Mouse (Mus musculus) midbrain, postnatal 0 days (tissue): ENCODE results near the gene Hhex. TPM values are rescaled to one million over a fixed set of nuclear protein-coding genes. Genes with fewer than 3 reads are reported as not detected.

ENCODE experiments used
- ATAC-seq: fragments of 200-750 bp; cut with Nextera tagmentation; 2 replicates; pipeline ENCODE4 v1.8.0; 2017; ENCODE audit warnings: moderate number of reproducible peaks, mild to moderate bottlenecking, moderate TSS enrichment, moderate library complexity; ENCODE audit not compliant: low FRiP score
- DNase-seq: peaks from one replicate; pipeline ENCODE4 v3.0.0-alpha.2; 2015; ENCODE audit warnings: low spot score
- H3K27ac ChIP-seq: fragments of 300-500 bp; sonication (generic); 2 replicates; pipeline ENCODE4 v1.5.1; 2014; ENCODE audit warnings: low read depth, mild to moderate bottlenecking, low read length, mixed read lengths
- H3K27me3 ChIP-seq: fragments of 300-500 bp; sonication (generic); 2 replicates; pipeline ENCODE4 v1.6.1; 2014; ENCODE audit warnings: low read length, control low read depth, mixed read lengths; ENCODE audit not compliant: insufficient read depth
- H3K36me3 ChIP-seq: fragments of 300-500 bp; sonication (generic); 2 replicates; pipeline ENCODE4 v1.6.1; 2014; ENCODE audit warnings: low read length, control low read depth, mixed read lengths; ENCODE audit not compliant: insufficient read depth
- H3K4me1 ChIP-seq: fragments of 300-500 bp; sonication (generic); 2 replicates; pipeline ENCODE4 v1.6.1; 2014; ENCODE audit warnings: mild to moderate bottlenecking, control low read depth, antibody characterized with exemption, low read length, mixed read lengths; ENCODE audit not compliant: insufficient read depth
- H3K4me2 ChIP-seq: fragments of 300-500 bp; sonication (generic); 2 replicates; pipeline ENCODE4 v1.6.1; 2014; ENCODE audit warnings: low read depth, mild to moderate bottlenecking, low read length, mixed read lengths; ENCODE audit not compliant: poor library complexity, severe bottlenecking
- H3K4me3 ChIP-seq: fragments of 300-500 bp; sonication (generic); 2 replicates; pipeline ENCODE4 v1.5.1; 2014; ENCODE audit warnings: low read depth, mild to moderate bottlenecking, low read length, moderate library complexity
- H3K9ac ChIP-seq: fragments of 300-500 bp; sonication (generic); replicated peaks from 2 replicates; pipeline ENCODE4 v1.6.1; 2014; ENCODE audit warnings: mild to moderate bottlenecking, low read length, moderate library complexity, mixed read lengths; ENCODE audit not compliant: poor library complexity, severe bottlenecking
- H3K9me3 ChIP-seq: fragments of 300-500 bp; sonication (generic); 2 replicates; pipeline ENCODE4 v1.6.1; 2016; ENCODE audit warnings: low read length, control low read depth
- CTCF ChIP-seq: IDR thresholded peaks from 2 replicates; pipeline ENCODE4 v1.5.1; 2016; ENCODE audit warnings: antibody characterized with exemption, mild to moderate bottlenecking
- WGBS: fragments of 180-500 bp; shearing (Covaris S2); extraction: QIAGEN DNeasy Blood & Tissue Kit; methylation state at CpG from one replicate; pipeline ENCODE4 v1.1.7; 2014; 5-methylcytosine and 5-hydroxymethylcytosine counted together
- polyA plus RNA-seq: library from polyadenylated mRNA; unstranded; fragments of >200 nt; fragmentation: Nextera tagmentation; extraction: Ambion mirVana; gene quantifications from 2 replicates; pipeline ENCODE4 v1.2.1, GENCODE M21; 2015
- total RNA-seq: library from RNA; depleted of rRNA; stranded (reverse); fragments of >200 nt; gene quantifications from 2 replicates; pipeline ENCODE4 v1.2.3, GENCODE M21; 2014; rRNA removed

The Hhex gene
- total and polyA plus RNA-seq, 2 experiments from 2014 or later = 0.99 to 3.5 TPM

DNA sequence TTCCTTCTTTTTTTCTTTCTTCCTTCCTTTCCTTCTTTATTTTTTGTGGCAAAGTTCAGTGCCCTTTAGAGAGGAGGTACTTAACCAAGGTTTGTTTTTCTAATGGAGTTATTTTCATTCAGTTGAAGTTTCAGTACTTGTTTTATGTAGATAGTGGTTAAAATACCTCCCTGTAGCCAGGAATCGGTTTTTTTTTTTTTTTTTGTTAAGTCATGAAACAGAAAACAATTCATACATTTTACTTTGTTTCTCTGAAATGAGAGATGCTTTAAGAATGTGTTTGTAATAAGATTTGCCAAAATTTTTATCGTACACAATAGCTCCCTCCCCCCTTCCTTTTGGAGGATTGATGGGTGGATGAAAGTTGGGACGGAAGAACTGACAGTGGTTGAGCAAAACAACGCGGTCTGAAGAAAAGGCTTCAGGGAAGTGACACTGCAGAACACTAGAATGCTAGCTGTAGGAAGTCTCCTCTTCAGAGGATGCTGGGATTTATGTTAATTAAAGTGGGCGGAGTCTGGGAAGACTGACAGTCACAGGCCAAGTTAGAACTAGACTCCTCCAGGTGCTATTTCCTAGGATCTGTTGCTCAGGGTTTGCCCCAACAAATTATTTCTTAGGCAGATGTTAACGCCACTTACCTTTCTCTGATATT lies 54.1 kb downstream of the Hhex start:
- no peaks in the 10 kb centered on the region for H3K9me3 ChIP-seq
- TF ChIP-seq CTCF = no peak
- H3K36me3 ChIP-seq = no peaks in the 10 kb centered on the region
- no peaks in the 10 kb centered on the region for H3K27me3 ChIP-seq
- H3K4me1 ChIP-seq = no peaks in the 10 kb centered on the region
- H3K27ac ChIP-seq = no peak overlapping the region
- H3K4me2 ChIP-seq = no peak overlapping the region
- no peak for ATAC-seq
- H3K4me3 ChIP-seq = no peak overlapping the region
- DNase-seq = no peak
- no peak overlapping the region for H3K9ac ChIP-seq
- WGBS = 66% methylated on average over 7 of the region's 7 CpGs

Other genes with a start within 250 kb of the Hhex start
- gene March5, start 227.3 kb upstream of the Hhex start, total RNA-seq = 79.9 and 83.1 TPM in 2 replicates
- gene March5, start 227.3 kb upstream of the Hhex start, polyA plus RNA-seq = 89.0 and 97.0 TPM in 2 replicates
- 34.4 and 35.4 TPM in 2 replicates for gene Cpeb3, start 226.2 kb upstream of the Hhex start, total RNA-seq
- gene Cpeb3, start 226.2 kb upstream of the Hhex start, polyA plus RNA-seq = 6.8 and 11.2 TPM in 2 replicates
- gene Ide, start 97.0 kb upstream of the Hhex start, total RNA-seq = 31.5 and 32.5 TPM in 2 replicates
- 33.2 and 36.2 TPM in 2 replicates for gene Ide, start 97.0 kb upstream of the Hhex start, polyA plus RNA-seq
- gene Kif11, start 58.4 kb upstream of the Hhex start, total RNA-seq = 6.2 and 7.5 TPM in 2 replicates
- 2.9 and 3.3 TPM in 2 replicates for gene Kif11, start 58.4 kb upstream of the Hhex start, polyA plus RNA-seq
- 27.2 and 29.2 TPM in 2 replicates for gene Exoc6, start 115.6 kb downstream of the Hhex start, total RNA-seq
- gene Exoc6, start 115.6 kb downstream of the Hhex start, polyA plus RNA-seq = 25.5 and 27.5 TPM in 2 replicates